Comparison of ENCODE assay signal across 8 mouse cellular contexts in the genomic region with DNA sequence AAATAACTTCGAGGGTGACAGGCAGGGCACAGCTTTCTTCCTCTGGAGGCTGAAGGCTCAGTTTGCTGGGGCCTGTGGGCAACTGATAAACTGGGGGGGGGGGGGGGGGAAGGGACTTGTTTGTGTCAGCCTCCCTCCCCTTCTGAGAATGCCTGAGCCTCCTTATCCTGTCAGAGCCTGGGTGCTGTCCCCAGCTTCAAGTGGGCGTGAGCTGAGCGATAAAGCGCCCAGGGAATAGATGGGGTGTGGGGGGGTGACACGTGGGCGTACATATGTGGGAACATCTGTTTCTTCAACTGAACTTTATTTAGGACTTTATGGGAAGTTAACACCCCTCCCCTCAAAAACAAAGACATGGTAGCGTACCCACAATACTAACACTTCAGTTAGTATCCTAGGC. TPM values are rescaled to one million over a fixed set of nuclear protein-coding genes. Genes with fewer than 3 reads are reported as not detected.
DNase-seq lines count a peak whose midpoint lies in the region; ATAC-seq lines count a peak whose summit lies in the region.
"Had no signal": no experiment of that assay in that cellular context is flagged by ENCODE, and none has a peak within 500 bp of the region (broad histone marks: within the 10 kb centered on the region; RNA-seq: fewer than 3 reads in every experiment).

No protein-coding gene starts in this region.

- peaks cover 8% of the 10 kb centered on the region for H3K36me3 ChIP-seq in liver, embryonic 13.5 days
- H3K36me3 ChIP-seq: kidney, embryonic 15.5 days had no signal

- peak overlapping the region; percentile 98 for H3K4me2 ChIP-seq in liver, embryonic 13.5 days

- H3K4me1 ChIP-seq in liver, embryonic 13.5 days (replicated peaks): peaks cover 62% of the 10 kb centered on the region

- H3K9me3 ChIP-seq in liver, embryonic 13.5 days (replicated peaks): no peaks in the 10 kb centered on the region
- H3K9me3 ChIP-seq: kidney, embryonic 15.5 days had no signal

- H3K9ac ChIP-seq in liver, embryonic 13.5 days: peak overlapping the region; percentile 92
- H3K9ac ChIP-seq: kidney, embryonic 15.5 days had no signal

- H3K27ac ChIP-seq in liver, embryonic 13.5 days: peak overlapping the region; percentile 100

- peak; percentile 41 for ATAC-seq in erythroblast, adult 5-6 weeks (replicated peaks; ENCODE audit: low FRiP score, poor library complexity, severe bottlenecking)
- ATAC-seq in liver, embryonic 13.5 days (ENCODE audit: low read depth): peak; percentile 66
- ATAC-seq in activated CD4-positive, CD25-positive, alpha-beta regulatory T cell, adult 4 months: no peak

- peak overlapping the region; percentile 99 for H3K4me3 ChIP-seq in liver, embryonic 13.5 days (replicated peaks)
- H3K4me3 ChIP-seq: kidney, embryonic 15.5 days had no signal

- DNase-seq in right cerebral cortex, adult 18-20 months: peak; percentile 26
- DNase-seq in right cerebral cortex, postnatal 14 days: no peak
- DNase-seq in liver, embryonic 13.5 days: peak; percentile 92
- DNase-seq in ovary, postnatal 14 days (ENCODE audit: low spot score): no peak
- DNase-seq in kidney, adult 9 months: no peak

- no peaks in the 10 kb centered on the region for H3K27me3 ChIP-seq in liver, embryonic 13.5 days

- WGBS in liver, embryonic 13.5 days (ENCODE audit: insufficient replicate concordance): 7% methylated on average over 7 of the region's 7 CpGs

RNA-seq across cellular contexts. Expression of gene Epb41, which starts 2.3 kb away (rescaled TPM):
- total RNA-seq in erythroblast, adult 5-6 weeks (2015; ENCODE audit: low replicate concordance): 1,733 and 1,940 TPM in 2 replicates
- 3,282 and 3,570 TPM in 2 replicates for total RNA-seq in erythroblast, adult 5-6 weeks (2017; ENCODE audit: low replicate concordance)
- 147 and 193 TPM in 2 replicates for polyA plus RNA-seq in liver, embryonic 13.5 days (2015; fragmentation: Nextera tagmentation; extraction: Ambion mirVana)
- 10 to 100 TPM; 26.9 to 27.1 TPM for polyA plus RNA-seq in activated CD4-positive, CD25-positive, alpha-beta regulatory T cell, adult 4 months (2017; shearing (Covaris generic))

RNA-seq across cellular contexts. Expression of gene Gm10300, which starts 2.9 kb away (rescaled TPM):
- total RNA-seq in erythroblast, adult 5-6 weeks (2015; ENCODE audit: low replicate concordance): 2.7 TPM in 1 of 2 replicates, not detected in the other
- total RNA-seq in erythroblast, adult 5-6 weeks (2017; ENCODE audit: low replicate concordance): 3.7 and 3.9 TPM in 2 replicates
- polyA plus RNA-seq in liver, embryonic 13.5 days (2015; fragmentation: Nextera tagmentation; extraction: Ambion mirVana): 0.39 and 0.63 TPM in 2 replicates
- polyA plus RNA-seq in activated CD4-positive, CD25-positive, alpha-beta regulatory T cell, adult 4 months (2017; shearing (Covaris generic)): not detected

Comparison
In these comparisons a context has a peak if more than half of its experiments do, and no peak if none do; other contexts are left out.
1. DNase-seq: peak in right cerebral cortex, adult 18-20 months (single experiment) and liver, embryonic 13.5 days (single experiment); none in right cerebral cortex, postnatal 14 days (single experiment), ovary, postnatal 14 days (single experiment) and kidney, adult 9 months (single experiment).